Mouse (Mus musculus) embryonic stem cell, embryonic (primary cell): ENCODE results near the gene D10Jhu81e.

Experiments used
- CTCF ChIA-PET, 4 experiments: fragments of 300-600 bp in 2 of 4; fragments of 350-600 bp in 2 of 4; sonication (Branson Sonifier 250); formaldehyde crosslinking; loops; one replicate each; lab custom pipeline; 2022; ENCODE audit warnings: inconsistent platforms in 2 of 4; lab: Charles Lee
- POLR2A ChIA-PET, 4 experiments: fragments of 300-600 bp in 2 of 4; fragments of 350-600 bp in 2 of 4; sonication (Branson Sonifier 250); formaldehyde crosslinking; loops; one replicate each; lab custom pipeline; 2022; ENCODE audit warnings: antibody characterized with exemption in 4 of 4, inconsistent platforms in 1 of 4; lab: Charles Lee

The D10Jhu81e gene

DNA sequence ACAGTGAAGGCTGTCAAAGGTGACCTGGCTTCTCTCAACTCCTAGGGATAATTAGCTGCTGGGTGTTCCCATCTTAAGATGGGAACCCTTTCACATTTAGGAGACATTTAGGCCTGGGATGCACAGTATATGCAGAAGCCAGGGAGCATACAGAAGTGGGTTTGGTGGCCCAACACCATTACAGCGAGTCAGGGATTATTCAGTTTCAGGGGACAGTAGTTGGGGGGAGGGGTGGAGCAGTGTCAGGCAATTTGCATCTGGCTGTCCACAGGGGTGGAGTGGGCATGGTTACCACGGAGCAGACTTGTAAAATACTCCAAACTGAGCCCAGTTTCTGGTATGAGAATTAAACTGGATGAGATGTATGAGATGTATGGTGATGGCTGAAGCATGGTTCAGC lies 863 bp upstream of the D10Jhu81e start:
- CTCF ChIA-PET, result interaction anchor here in 3 of 4 experiments (0.5 to 1.7 kb wide), 13 partner anchors 10 to 268 kb away, joined by 3 to 10 read pairs (median 4); partner anchors contain the start of genes Pfkl (in 1 of the 3) and Pwp2 (in 1 of the 3)
- POLR2A ChIA-PET, result interaction anchor here in 3 of 4 experiments (0.7 to 3.5 kb wide), 26 partner anchors 8 to 260 kb away, joined by 3 to 26 read pairs (median 4); partner anchors contain the start of genes Pwp2 (in 3 of the 3), Pfkl (in 2 of the 3), Icosl (in 1 of the 3) and Trappc10 (in 1 of the 3)

GRCm38 (mm10) chr10:78168792-78169191 lies 790 bp downstream of the D10Jhu81e start:
- ChIA-PET CTCF (interaction anchor here in 1 of 4 experiments (1.2 to 1.6 kb wide), 4 partner anchors 184 to 258 kb away, joined by 4 to 6 read pairs (median 4); no protein-coding TSS in a partner anchor), POLR2A (interaction anchor here in 2 of 4 experiments (0.6 to 3.5 kb wide), 10 partner anchors 9 to 872 kb away, joined by 3 to 26 read pairs (median 6); partner anchors contain the start of genes Pfkl (in 2 of the 2), Pwp2 (in 2 of the 2) and Rrp1 (in 1 of the 2))

GRCm38 (mm10) chr10:78167775-78168174 lies 1.8 kb downstream of the D10Jhu81e start:
- ChIA-PET CTCF (no interaction called here), POLR2A (no interaction called here)

DNA sequence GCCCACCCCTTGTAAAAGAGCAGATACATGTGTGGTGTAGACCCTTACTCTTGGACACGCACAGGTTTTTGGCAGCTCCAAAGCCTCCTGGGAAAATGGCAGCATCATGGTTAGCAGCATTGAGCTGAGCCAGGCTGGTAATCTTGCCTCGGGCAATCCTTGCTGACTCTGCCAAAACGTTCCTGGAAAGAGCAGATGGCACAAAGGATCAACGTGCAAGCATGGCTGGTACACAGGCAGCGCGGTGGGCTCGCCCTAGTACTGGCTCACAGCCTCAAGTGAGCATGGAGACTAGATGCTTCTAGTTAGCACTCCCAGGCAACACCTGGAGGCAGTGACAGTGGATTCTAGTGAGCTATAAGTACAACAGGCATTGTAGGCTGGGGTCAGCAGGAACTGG lies 2.2 kb downstream of the D10Jhu81e start:
- ChIA-PET POLR2A (no interaction called here), CTCF (interaction anchor here in 2 of 4 experiments (0.6 to 1.1 kb wide), 2 partner anchors 195 to 198 kb away, joined by 3 read pairs; no protein-coding TSS in a partner anchor)

DNA sequence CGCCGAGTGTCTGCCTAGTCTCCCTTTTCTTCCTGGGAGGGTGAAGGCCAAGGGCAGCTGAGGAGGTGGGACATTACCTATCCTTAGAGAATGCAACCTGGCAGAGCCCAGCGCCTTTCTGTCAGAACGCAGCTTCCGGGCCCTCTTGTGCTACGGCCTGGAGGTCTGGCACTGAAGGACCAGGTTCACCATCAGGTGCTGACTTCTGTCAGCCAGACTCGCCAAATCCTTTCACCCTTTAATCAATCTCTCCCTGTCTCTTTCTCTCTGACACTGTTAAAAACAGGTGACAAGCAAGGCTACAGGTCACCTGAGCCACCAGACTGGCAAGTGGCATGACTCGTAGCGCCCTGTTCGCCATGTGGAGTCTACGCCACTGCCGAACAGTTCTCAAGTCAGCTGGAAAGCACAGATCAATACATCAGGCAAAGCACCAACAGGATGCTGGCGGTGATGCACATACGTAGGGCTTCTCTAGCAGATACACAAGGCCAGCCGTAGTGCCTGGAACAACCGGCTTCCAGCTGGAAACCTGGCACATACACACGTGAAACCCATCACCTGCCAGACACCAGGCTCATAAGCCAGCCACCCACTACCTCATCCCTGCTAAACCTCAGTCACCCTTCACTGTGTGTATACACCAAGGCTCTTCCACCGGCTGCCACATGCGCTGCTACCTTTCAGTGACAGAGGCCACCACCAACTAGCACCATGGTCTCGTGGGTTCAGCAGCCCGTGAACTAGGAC lies 4.2 kb downstream of the D10Jhu81e start:
- ChIA-PET CTCF (interaction anchor here in 3 of 4 experiments (0.6 to 1.6 kb wide), 5 partner anchors 31 to 187 kb away, joined by 3 to 5 read pairs (median 4); partner anchors contain the start of gene 1810043G02Rik (in 1 of the 3)), POLR2A (interaction anchor here in 3 of 4 experiments (0.6 to 1.6 kb wide), 8 partner anchors 12 to 237 kb away, joined by 3 to 4 read pairs (median 4); partner anchors contain the start of genes Pfkl (in 1 of the 3) and Pwp2 (in 1 of the 3))

DNA sequence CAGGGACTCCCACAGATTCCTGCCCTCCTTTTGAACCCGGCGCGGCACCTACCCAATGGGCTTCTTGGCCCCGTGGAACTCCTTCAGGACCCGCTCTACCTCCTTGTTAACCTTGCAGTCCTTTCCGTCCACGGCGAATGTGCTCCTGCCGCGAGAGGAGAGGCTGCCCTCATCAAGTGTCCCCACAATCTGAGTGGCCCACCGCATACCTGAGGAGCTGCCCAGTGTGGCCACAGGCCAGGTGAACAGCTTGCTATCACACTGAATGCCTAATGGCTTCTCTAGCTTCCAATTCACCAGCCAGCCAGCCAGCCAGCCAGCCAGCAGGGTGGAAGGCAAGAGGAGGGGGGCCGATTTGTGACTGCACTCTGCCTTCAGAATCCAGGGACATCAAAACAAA lies 4.8 kb downstream of the D10Jhu81e start:
- POLR2A ChIA-PET, result interaction anchor here in 3 of 4 experiments (0.6 to 1.6 kb wide), 7 partner anchors 13 to 237 kb away, joined by 3 to 4 read pairs (median 4); partner anchors contain the start of genes Pfkl (in 1 of the 3) and Pwp2 (in 1 of the 3)
- CTCF ChIA-PET, result interaction anchor here in 3 of 4 experiments (0.6 to 1.7 kb wide), 10 partner anchors 19 to 186 kb away, joined by 3 to 6 read pairs (median 4); partner anchors contain the start of gene 1810043G02Rik (in 1 of the 3)

- ChIA-PET POLR2A (interaction anchor here in 2 of 4 experiments (1.5 to 1.6 kb wide), 2 partner anchors 95 to 154 kb away, joined by 4 read pairs; partner anchors contain the start of genes Icosl (in 1 of the 2) and Pfkl (in 1 of the 2)), CTCF (interaction anchor here in 3 of 4 experiments (0.5 to 1.7 kb wide), 11 partner anchors 18 to 179 kb away, joined by 3 to 9 read pairs (median 4); no protein-coding TSS in a partner anchor)
Measured at GRCm38 (mm10) chr10:78163923-78164322, 5.7 kb downstream of the D10Jhu81e start.

- CTCF ChIA-PET, result interaction anchor here (0.5 to 4.0 kb wide), 21 partner anchors 8 to 250 kb away, joined by 3 to 36 read pairs (median 5); partner anchors contain the start of genes 1810043G02Rik (in 1 of the 4), Pfkl (in 1 of the 4), Pwp2 (in 1 of the 4) and Rrp1 (in 1 of the 4)
- POLR2A ChIA-PET, result interaction anchor here in 3 of 4 experiments (0.8 to 4.4 kb wide), 12 partner anchors 10 to 179 kb away, joined by 3 to 15 read pairs (median 5); partner anchors contain the start of genes Pfkl (in 2 of the 3), Icosl (in 1 of the 3) and Pwp2 (in 1 of the 3)
Measured at GRCm38 (mm10) chr10:78163241-78163640, 6.3 kb downstream of the D10Jhu81e start.

GRCm38 (mm10) chr10:78162646-78163045 lies 6.9 kb downstream of the D10Jhu81e start:
- ChIA-PET CTCF (interaction anchor here (0.6 to 4.0 kb wide), 33 partner anchors 11 to 250 kb away, joined by 3 to 36 read pairs (median 4); partner anchors contain the start of genes 1810043G02Rik (in 1 of the 4), Aire (in 1 of the 4), Pfkl (in 1 of the 4) and Pwp2 (in 1 of the 4)), POLR2A (interaction anchor here (0.8 to 4.4 kb wide), 22 partner anchors 9 to 178 kb away, joined by 3 to 15 read pairs (median 4); partner anchors contain the start of genes Pfkl (in 3 of the 4), Pwp2 (in 2 of the 4) and Icosl (in 1 of the 4))

DNA sequence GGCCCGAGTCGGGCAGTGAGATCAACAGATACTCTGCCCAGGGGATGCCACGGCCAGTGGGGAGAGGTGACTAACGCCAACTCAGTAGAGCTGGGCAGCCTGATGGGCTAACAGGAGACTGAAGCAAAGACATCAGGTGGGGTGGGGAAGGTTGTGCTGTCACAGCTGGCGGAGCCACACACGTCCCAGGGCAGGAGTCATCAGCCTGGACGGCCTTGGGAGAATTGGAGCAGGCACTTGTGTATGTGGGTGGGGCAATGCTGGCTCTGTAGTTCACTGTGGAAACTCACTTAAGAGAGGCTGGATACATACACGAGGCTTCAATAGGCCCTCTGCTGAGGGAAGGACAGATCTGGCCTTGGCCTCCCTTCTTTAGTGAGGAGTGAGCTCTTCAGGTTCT lies 8.5 kb downstream of the D10Jhu81e start:
- POLR2A ChIA-PET, result interaction anchor here (0.8 to 4.4 kb wide), 14 partner anchors 9 to 176 kb away, joined by 3 to 16 read pairs (median 6); partner anchors contain the start of genes Pfkl (in 2 of the 4), D10Jhu81e (in 1 of the 4) and Icosl (in 1 of the 4)
- CTCF ChIA-PET, result interaction anchor here in 3 of 4 experiments (0.6 to 4.0 kb wide), 14 partner anchors 9 to 176 kb away, joined by 3 to 36 read pairs (median 8); partner anchors contain the start of genes Pfkl (in 2 of the 3) and D10Jhu81e (in 1 of the 3)

DNA sequence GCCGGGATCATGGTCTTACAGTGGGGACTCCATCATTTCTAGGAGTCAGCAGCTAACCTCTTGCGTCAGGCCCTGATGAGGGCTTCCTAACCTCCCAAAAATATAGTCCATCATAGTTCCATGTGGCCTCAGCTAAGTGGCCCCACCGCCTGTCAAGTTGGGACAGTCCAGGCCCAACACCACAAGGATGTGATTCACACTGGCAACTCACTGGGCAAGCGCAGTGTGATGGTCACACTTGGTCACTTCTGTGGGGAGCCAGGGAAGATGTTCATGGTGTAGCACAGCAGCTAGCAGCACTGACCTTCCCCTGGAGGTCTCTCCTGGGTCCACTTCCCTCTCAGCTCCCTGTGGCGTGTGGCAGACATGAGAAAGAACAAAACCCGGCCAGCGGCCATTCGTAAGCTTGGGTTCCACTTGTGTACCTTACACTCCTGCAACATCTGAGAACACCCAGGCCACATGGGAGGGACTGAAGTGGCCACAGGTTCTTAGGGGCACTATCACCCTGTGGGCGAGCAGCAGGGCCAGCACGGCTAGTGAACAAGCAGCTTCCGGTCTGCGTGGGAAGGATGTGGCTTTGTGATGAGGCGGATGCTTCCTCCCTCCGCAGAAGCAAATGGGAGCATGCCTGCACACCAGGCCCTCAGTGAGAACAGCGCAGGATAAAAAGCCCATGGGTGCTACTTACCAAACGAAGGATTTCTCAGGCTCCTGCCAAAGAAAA lies 9.1 kb downstream of the D10Jhu81e start:
- CTCF ChIA-PET, result interaction anchor here in 3 of 4 experiments (0.6 to 4.0 kb wide), 14 partner anchors 9 to 231 kb away, joined by 3 to 36 read pairs (median 4); partner anchors contain the start of genes D10Jhu81e (in 2 of the 3) and Pfkl (in 1 of the 3)
- POLR2A ChIA-PET, result interaction anchor here in 2 of 4 experiments (0.7 to 4.4 kb wide), 17 partner anchors 9 to 176 kb away, joined by 3 to 16 read pairs (median 5); partner anchors contain the start of genes Icosl (in 2 of the 2), Pfkl (in 2 of the 2) and D10Jhu81e (in 1 of the 2)

GRCm38 (mm10) chr10:78159906-78160305 lies 9.7 kb downstream of the D10Jhu81e start:
- ChIA-PET CTCF (interaction anchor here (0.6 to 4.0 kb wide), 16 partner anchors 10 to 232 kb away, joined by 3 to 36 read pairs (median 4); partner anchors contain the start of genes D10Jhu81e (in 2 of the 4) and Pfkl (in 1 of the 4)), POLR2A (interaction anchor here in 2 of 4 experiments (0.7 to 4.4 kb wide), 15 partner anchors 9 to 187 kb away, joined by 3 to 16 read pairs (median 5); partner anchors contain the start of genes D10Jhu81e (in 1 of the 2), Icosl (in 1 of the 2) and Pfkl (in 1 of the 2))

- ChIA-PET POLR2A (interaction anchor here in 3 of 4 experiments (0.6 to 4.4 kb wide), 16 partner anchors 8 to 267 kb away, joined by 3 to 16 read pairs (median 4); partner anchors contain the start of genes D10Jhu81e (in 1 of the 3), Icosl (in 1 of the 3) and Pfkl (in 1 of the 3)), CTCF (interaction anchor here (0.6 to 3.4 kb wide), 10 partner anchors 131 to 187 kb away, joined by 3 to 15 read pairs (median 3); partner anchors contain the start of gene Pfkl (in 2 of the 4))
Measured at GRCm38 (mm10) chr10:78159252-78159878, 10.2 kb downstream of the D10Jhu81e start.

DNA sequence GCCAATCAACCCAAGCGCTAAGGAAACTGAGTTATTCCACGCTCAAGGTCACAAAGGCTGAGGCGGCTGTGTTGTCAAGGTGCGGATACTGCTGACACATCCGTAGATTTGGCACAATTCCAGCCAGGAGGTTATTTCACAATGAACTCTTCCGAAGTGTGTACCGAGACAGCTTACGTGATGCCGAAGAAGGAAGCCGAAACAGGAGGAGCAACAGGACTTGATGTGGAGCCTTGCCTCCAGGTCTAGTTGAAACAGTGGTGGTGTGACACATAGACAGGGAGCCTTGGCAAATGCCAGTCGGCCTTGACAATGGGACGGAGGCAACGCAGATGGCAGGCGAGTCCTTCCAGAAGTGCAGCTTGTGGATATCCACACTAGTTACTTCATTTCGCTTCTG lies 11.5 kb downstream of the D10Jhu81e start:
- CTCF ChIA-PET, result interaction anchor here in 1 of 4 experiments (1.5 kb wide), 1 partner anchor 139 kb away, joined by 3 read pairs; no protein-coding TSS in a partner anchor

DNA sequence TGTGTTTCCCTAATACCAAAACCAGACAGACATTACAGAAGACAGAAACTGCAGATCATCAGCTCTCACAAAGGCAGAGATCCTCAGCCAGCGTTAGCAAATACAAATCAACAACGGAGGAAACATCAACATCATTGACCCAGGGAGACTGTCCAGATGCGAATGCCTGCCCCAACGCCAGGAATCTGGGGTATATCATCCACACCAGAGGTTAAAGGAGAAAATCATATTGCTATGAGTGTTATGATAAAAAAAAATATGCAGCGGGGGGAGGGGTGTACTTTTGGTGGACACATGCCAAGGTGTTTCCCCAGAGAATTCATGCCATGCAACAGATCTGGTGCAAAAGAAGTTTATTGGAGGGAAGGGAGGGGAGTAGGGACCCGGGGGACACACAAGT lies 12.7 kb downstream of the D10Jhu81e start:
- CTCF ChIA-PET, result no interaction called here
- POLR2A ChIA-PET, result no interaction called here

More for the DNA sequence above, 11.5 kb downstream of the D10Jhu81e start:
- POLR2A ChIA-PET, result interaction anchor here in 1 of 4 experiments (0.8 kb wide), 1 partner anchor 233 kb away, joined by 3 read pairs; no protein-coding TSS in a partner anchor
